Mouse (Mus musculus): ENCODE measurements around the gene Ppp1r15b. TPM values are rescaled to one million over a fixed set of nuclear protein-coding genes. Genes with fewer than 3 reads are reported as not detected.

The Ppp1r15b gene
- total and polyA plus RNA-seq, 3 experiments, result 33.1 to 47.6 (median 47.5) TPM

GRCm38 (mm10) chr1:133119931-133120712 is 10.8 kb upstream of the Ppp1r15b start:
- TF ChIP-seq NRF1 (IDR thresholded peaks at IDR 0.05; ENCODE audit: low read depth, low read length) (no peak), ELF1 (IDR thresholded peaks at IDR 0.05; ENCODE audit: low read depth, low read length) (no peak), SMC3 (IDR thresholded peaks at IDR 0.05; ENCODE audit: low read depth, low read length) (no peak), MEF2A (IDR thresholded peaks at IDR 0.05; ENCODE audit: borderline replicate concordance, low read depth, low read length) (no peak), MAFK (IDR thresholded peaks at IDR 0.05; ENCODE audit: insufficient replicate concordance, low read length) (no peak), BHLHE40 (IDR thresholded peaks at IDR 0.05; ENCODE audit: low read depth, low read length) (no peak), ZMIZ1 (IDR thresholded peaks at IDR 0.05; ENCODE audit: low read depth, low read length) (no peak)
- H3K79me2 ChIP-seq (replicated peaks; ENCODE audit: control insufficient read depth, extremely low read depth, insufficient read depth, poor library complexity, severe bottlenecking), result no peaks in the 10 kb centered on the region
- H3K36me3 ChIP-seq (replicated peaks in 1 of 2; ENCODE audit: control insufficient read depth in 1 of 2, insufficient read depth in 1 of 2, low read length in 1 of 2), result no peaks in the 10 kb centered on the region
- in situ Hi-C loops (cut with MboI; ENCODE audit: low pct_ligation_motif_present, low pct_unique_long_range_greater_than_20kb, low sequenced_read_pairs), result no loop called here
- H3K4me2 ChIP-seq (ENCODE audit: insufficient read depth, low read depth, poor library complexity, severe bottlenecking), result no peak overlapping the region
- H3K27ac ChIP-seq (ENCODE audit: insufficient read depth, low read depth), result no peak overlapping the region
- dilution Hi-C loops (cut with MboI; ENCODE audit: extremely low pct_ligation_motif_present, extremely low pct_unique_long_range_greater_than_20kb, low sequenced_read_pairs), result no loop called here
- no peaks in the 10 kb centered on the region for H3K9me3 ChIP-seq (replicated peaks; ENCODE audit: low read length)
- H3K4me3 ChIP-seq (replicated peaks in 1 of 3; ENCODE audit: low read depth in 2 of 3, low read length in 2 of 3, poor library complexity in 1 of 3), result no peak overlapping the region
- no peak for DNase-seq (ENCODE audit: extremely low read depth)
- no peak overlapping the region for H3K9ac ChIP-seq (ENCODE audit: insufficient read depth, low read depth)
- no peaks in the 10 kb centered on the region for H3K27me3 ChIP-seq (replicated peaks)
- no peaks in the 10 kb centered on the region for H3K4me1 ChIP-seq (ENCODE audit: control insufficient read depth in 1 of 2, insufficient read depth in 2 of 2)

- no peak overlapping the region for H3K4me3 ChIP-seq (replicated peaks in 1 of 3; ENCODE audit: low read depth in 2 of 3, low read length in 2 of 3, poor library complexity in 1 of 3)
- no peaks in the 10 kb centered on the region for H3K79me2 ChIP-seq (replicated peaks; ENCODE audit: control insufficient read depth, extremely low read depth, insufficient read depth, poor library complexity, severe bottlenecking)
- H3K9me3 ChIP-seq (replicated peaks; ENCODE audit: low read length), result no peaks in the 10 kb centered on the region
- H3K27ac ChIP-seq (ENCODE audit: insufficient read depth, low read depth), result no peak overlapping the region
- DNase-seq (ENCODE audit: extremely low read depth), result no peak
- no peaks in the 10 kb centered on the region for H3K36me3 ChIP-seq (replicated peaks in 1 of 2; ENCODE audit: control insufficient read depth in 1 of 2, insufficient read depth in 1 of 2, low read length in 1 of 2)
- dilution Hi-C loops (cut with MboI; ENCODE audit: extremely low pct_ligation_motif_present, extremely low pct_unique_long_range_greater_than_20kb, low sequenced_read_pairs), result no loop called here
- no peak overlapping the region for H3K9ac ChIP-seq (ENCODE audit: insufficient read depth, low read depth)
- TF ChIP-seq GABPA (IDR thresholded peaks at IDR 0.05; ENCODE audit: insufficient replicate concordance, low read depth, low read length), result no peak
- TF ChIP-seq RAD21 (IDR thresholded peaks at IDR 0.05; ENCODE audit: low read depth, low read length), result no peak
- no peak for TF ChIP-seq TBP (conservative IDR thresholded peaks at IDR 0.05; ENCODE audit: low read depth, low read length)
- TF ChIP-seq CTCF (conservative IDR thresholded peaks at IDR 0.05 in 1 of 2, IDR thresholded peaks at IDR 0.05 in 1 of 2; ENCODE audit: low read depth in 2 of 2, low read length in 2 of 2), result no peak
- no peak for TF ChIP-seq ZKSCAN1 (IDR thresholded peaks at IDR 0.05; ENCODE audit: borderline replicate concordance, low read depth, low read length)
- no peak for TF ChIP-seq MAZ (IDR thresholded peaks at IDR 0.05; ENCODE audit: low read depth, low read length)
- TF ChIP-seq USF2 (conservative IDR thresholded peaks at IDR 0.05; ENCODE audit: low read depth, low read length), result no peak
- no peak for TF ChIP-seq ELF1 (IDR thresholded peaks at IDR 0.05; ENCODE audit: low read depth, low read length)
- TF ChIP-seq POLR2AphosphoS2 (IDR thresholded peaks at IDR 0.05; ENCODE audit: low read depth, low read length), result no peak
- TF ChIP-seq PAX5 (IDR thresholded peaks at IDR 0.05; ENCODE audit: low read length), result no peak
- TF ChIP-seq ETS1 (conservative IDR thresholded peaks at IDR 0.05; ENCODE audit: low read depth, low read length), result no peak
- no peak for TF ChIP-seq ZMIZ1 (IDR thresholded peaks at IDR 0.05; ENCODE audit: low read depth, low read length)
- no peak for TF ChIP-seq TCF12 (IDR thresholded peaks at IDR 0.05; ENCODE audit: low read depth, low read length)
- TF ChIP-seq SMC3 (IDR thresholded peaks at IDR 0.05; ENCODE audit: low read depth, low read length), result no peak
- TF ChIP-seq RCOR1 (conservative IDR thresholded peaks at IDR 0.05; ENCODE audit: low read depth, low read length), result no peak
- H3K4me1 ChIP-seq (ENCODE audit: control insufficient read depth in 1 of 2, insufficient read depth in 2 of 2), result no peaks in the 10 kb centered on the region
- H3K27me3 ChIP-seq (replicated peaks), result no peaks in the 10 kb centered on the region
- no peak overlapping the region for H3K4me2 ChIP-seq (ENCODE audit: insufficient read depth, low read depth, poor library complexity, severe bottlenecking)
- in situ Hi-C loops (cut with MboI; ENCODE audit: low pct_ligation_motif_present, low pct_unique_long_range_greater_than_20kb, low sequenced_read_pairs), result no loop called here
Observed at GRCm38 (mm10) chr1:133121246-133121645, 9.7 kb upstream of the Ppp1r15b start.

All from CH12.LX (cell line).